Mouse (Mus musculus) ES-CJ7 (cell line): ENCODE data around the gene Egfem1.
A peak's percentile ranks its signal among the peaks of the same experiment; 100 is the strongest.

Experiments
- DNase-seq: peaks from one replicate; pipeline ENCODE4 v3.0.0; 2011; ENCODE audit warnings: low read depth, low spot score

Gene Egfem1

DNA sequence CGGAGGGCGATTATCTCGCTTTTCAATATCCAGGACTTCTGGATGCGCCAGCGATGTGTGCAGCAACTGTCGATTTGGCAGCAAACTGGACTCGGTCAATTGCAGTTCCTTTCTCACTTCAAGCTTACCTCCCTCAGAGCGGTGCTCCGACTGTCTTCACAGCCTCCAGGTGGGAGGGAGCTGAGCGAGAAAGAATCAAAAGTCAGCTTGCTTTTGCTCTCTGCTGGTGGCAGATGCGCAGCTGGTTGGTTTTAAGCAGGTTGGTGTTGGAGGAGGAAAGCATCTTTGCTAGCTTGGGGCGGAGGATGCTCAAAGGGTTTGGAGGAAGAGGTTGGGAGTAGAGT is at the start of gene Egfem1:
Egfem1 (plus strand) TSS at position 72 of the 344 bp plus-strand sequence.
- peak; percentile 20 for DNase-seq

GRCm38 (mm10) chr3:29033107-29033506 is 48.7 kb upstream of the Egfem1 start:
- no peak for DNase-seq

DNA sequence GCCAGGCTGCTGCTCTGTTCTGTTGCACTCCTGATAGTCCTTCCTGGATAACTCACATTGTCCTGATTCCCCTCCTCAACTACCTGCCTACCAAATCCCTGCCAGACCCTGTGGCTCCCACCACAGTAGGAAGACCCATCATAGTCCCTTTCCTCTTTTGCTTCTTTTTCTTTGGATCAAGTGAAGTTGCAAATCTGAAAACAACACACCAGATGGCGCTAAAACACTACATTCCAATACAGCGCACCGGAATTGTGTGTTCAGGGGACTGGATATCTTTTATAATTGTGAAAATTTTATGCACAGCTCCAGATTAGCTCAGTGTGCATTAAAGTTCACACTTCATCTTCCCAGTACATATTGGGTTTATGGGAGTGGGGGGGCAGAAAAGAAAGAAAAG is 45.7 kb upstream of the Egfem1 start:
- peak; percentile 44 for DNase-seq

- no peak for DNase-seq
Measured at GRCm38 (mm10) chr3:29036620-29037019, 45.2 kb upstream of the Egfem1 start.

GRCm38 (mm10) chr3:29040064-29040463 is 41.8 kb upstream of the Egfem1 start:
- DNase-seq, result no peak

DNA sequence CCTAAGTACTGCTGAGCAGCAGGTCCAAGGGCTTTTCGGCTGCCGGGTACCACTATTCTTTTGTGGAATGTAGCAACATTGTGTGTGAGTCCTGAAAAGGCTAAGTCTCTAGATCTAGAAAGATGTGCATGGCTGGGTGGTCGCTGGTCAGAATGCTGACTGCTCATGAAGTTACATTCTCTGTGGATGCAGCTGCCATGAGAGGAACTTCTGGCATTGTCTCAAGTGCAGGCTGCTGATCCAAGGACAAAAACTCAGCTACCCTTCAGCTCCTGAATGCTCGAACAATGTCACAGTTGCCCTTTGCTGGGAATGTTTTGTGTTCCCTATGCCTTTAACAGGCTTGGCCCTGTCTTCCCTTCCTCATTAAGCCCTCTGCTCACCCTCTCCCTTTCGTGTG is 35.5 kb upstream of the Egfem1 start:
- no peak for DNase-seq

DNA sequence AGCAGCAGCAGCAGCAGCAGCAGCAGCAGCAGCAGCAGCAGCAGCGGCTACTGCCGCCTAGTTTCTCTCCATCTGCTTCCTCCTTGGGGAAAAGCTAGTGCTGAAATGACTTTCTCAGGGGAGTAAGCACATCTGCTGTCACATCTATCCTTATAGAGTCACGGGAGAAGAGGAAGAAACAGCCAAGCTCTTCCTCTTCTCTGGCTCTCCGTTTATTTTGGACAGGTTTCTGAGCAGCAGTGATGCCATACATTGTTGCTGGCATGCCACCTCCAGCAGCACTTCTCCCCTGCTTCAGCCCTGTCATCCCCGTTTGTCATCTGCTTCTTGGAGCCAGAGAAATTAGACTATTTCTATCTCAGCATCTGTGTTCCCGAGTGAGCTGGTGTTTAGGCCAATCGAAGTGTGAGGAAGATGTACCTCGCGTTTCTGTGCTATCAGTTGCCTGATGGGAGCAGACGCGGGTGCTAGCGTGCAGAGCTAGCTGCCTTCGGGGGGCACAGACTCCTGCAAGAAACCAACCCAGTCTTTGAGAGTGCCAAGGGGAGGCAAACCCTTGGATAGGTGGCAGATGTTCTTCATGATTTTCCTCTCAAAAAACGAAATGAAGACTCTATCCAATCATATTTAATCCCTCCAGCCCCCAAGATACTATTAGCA is 34.4 kb upstream of the Egfem1 start:
- no peak for DNase-seq

GRCm38 (mm10) chr3:29063156-29063555 is 18.7 kb upstream of the Egfem1 start:
- DNase-seq, result no peak

DNA sequence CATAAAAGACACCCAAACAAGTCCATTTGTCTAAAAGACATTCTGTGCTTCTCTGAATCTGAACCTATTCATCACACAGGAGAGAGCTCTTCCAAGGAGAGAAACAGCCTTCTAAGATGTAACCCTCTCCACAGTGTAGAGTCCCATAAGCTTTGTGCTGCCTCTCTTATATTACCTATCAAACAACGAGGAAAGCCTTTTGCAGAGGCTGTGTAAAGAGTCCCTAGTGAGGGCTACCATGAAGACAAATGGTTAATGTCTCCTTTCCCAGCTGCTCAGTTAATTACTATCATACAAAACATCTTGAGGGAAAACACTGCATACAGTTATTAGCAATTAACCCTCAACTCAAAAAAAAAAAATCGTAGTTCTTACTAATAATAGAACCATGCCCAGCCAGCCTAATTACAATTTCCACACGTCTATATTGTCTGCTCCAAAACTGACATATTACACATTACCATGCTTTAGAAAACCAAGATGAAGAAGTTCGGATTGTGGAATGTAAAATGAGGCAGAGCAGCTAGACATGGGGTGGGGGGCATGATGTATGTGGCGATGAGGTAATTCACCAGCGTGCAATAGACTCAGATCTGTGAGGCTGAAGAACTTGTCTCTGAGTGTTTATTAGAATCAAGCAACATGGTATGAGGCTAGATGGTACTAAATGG is 13.3 kb upstream of the Egfem1 start:
- no peak for DNase-seq

GRCm38 (mm10) chr3:29071315-29071714 is 10.5 kb upstream of the Egfem1 start:
- no peak for DNase-seq

DNA sequence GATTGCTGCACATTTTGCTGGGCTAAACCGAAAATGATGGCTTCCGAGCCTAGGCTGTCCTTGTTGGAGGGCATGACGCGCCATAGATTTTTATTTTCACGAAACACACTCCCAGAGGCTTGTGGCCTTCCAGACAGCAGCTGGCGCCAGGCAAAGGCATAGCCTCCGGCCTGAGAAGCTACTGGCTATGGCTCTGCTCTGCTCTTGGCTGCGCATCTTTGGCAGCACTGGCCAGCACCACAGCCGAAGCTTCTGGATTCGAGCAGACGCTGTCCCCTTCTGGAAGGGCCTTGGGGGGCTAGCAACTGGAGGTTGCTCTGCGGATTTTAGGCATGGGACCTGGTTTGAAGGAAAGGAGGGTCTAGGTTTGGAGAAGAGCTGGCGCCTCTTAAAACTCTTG is 306 bp upstream of the Egfem1 start:
- no peak for DNase-seq

DNA sequence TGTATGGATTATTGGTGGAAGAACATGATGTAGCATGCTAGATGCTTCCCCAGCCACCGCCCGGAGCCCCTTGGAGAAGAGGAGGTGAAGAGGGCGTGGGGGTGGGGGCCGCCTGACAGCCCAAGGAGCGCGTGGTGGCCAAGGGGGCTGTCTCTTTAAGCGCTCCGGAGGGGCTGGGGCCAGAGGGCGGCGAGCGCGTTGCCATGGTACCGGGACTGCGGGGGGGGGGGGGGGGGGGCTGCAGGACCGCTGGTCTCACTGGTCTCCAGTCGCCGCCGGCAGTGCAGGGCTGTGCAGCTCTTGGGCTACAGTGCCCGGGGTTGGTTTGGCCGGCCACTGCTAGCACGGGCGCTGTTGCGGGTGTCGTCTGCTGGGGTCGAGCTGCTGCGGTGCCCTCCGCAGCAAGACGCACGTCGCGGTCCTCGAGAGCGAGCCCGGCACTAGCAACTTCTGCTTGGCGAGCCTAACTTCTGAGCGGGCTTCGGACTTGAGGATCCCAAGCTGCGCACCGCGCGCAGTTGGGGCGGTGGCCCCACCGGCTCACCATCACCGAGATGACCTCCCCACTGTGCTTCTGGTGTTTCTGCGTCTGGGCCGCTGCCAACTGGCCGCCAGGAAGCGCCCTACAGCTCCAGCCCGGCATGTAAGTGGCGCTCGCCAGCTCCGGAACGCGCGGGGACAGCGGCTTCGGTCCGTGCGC is 623 bp downstream of the Egfem1 start:
- peak; percentile 19 for DNase-seq

DNA sequence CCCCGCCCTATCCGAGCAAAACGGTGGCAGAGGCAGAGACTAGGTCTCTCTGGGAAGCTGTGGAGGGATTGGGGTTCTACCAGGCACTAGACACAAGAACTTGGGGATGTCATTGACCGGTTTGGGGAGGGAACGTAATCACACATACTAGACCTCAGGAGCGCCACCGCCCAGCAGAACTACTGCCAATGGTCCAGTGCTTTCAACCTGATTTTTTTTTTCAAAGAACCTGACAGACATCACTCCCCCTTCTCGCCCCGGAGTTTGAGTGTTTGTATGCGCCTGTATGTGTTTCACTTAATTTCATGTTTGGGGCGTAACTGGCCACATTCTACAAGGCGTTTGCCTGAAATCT is 1.1 kb downstream of the Egfem1 start:
- peak; percentile 4 for DNase-seq

- DNase-seq, result no peak
Measured at GRCm38 (mm10) chr3:29098467-29098866, 16.6 kb downstream of the Egfem1 start.

DNA sequence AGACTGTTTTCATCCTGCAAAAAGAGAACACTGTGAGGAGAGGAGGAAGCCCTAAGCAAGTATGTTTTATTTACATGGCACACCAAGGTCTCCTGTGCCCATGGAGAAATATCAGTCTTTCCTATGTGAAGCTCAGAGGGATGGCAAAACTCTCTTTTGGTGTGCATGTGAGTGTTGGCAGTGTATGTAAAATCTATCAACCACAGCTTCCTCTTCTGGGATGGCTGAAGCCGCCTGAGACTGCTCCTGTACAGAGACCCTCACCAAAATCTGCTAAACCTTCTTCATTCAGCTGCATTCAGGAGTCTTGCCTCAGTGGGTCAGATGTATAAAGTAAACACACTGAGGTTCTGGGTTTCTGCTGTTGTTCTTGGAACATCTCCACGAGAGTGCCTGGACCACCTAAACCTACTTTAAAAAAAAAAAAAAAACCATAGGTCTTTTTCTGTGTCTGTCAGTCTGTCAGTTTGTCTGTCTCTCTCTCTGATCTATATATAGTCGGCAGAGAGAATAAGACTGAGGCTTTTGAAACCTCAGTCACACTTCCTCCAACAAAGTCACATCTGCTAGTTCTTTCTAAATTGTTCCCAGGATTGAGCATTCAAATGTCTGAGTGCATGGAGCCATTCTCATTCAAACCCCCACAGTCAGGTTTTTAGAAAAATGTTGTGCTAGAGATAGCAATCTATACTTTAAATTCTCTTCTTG is 24.3 kb downstream of the Egfem1 start:
- no peak for DNase-seq

DNA sequence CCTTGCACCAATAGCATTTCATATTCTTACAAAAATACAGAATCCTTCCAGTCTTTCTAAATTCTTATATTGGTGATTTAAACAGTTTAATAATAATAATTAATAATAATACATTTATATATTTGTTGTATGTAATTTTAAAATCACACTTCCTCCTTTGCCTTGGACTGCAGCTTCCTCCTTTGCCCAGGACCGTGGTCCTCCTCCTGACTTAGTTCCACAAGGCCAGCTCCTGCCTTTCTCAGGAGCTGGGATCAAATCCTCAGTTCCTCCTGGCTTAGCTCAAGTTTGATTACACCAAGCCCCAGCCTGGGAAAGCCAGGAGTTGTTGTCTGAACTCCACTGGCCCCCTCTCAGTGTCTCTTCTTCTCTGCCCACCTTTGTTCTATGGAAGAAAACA is 25.3 kb downstream of the Egfem1 start:
- no peak for DNase-seq

DNA sequence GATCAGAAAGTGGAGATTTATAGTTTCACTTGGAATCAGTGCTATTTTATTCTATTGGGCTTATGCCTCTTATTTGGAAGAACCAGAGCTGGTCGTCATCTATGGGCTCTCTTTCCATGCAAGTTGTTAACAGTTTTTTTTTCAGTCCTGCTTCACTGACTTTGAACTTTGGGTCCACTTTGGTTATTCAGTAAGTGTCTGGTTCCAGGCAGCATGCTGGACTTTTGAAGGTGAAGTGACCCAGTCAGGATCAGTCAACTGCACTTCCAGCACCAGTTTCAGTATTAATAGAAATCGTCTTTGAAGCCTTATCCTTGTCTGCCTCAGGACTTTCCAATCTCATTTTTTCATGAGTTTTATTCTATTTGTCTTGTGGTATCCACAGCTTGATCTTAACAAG is 28.5 kb downstream of the Egfem1 start:
- no peak for DNase-seq

DNA sequence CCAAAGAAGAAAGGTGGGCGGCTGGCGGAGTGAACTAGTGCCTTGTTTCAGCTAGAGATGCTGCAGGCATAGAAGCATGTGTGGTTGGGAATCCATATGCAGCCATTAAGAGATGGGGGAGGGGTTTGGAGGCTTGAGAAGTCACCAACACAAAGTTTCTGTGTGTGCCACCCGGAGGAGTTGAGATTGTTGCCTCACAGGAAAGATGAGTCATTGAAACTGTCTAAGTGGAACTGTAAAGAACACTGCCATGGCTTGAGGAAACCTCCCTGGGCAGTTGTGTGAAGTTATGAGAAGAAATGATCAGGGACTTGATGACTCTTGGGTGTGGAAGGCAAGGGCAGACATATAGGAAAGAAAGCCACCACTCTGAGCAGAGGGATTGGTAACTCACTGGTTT is 32.7 kb downstream of the Egfem1 start:
- DNase-seq, result no peak

DNA sequence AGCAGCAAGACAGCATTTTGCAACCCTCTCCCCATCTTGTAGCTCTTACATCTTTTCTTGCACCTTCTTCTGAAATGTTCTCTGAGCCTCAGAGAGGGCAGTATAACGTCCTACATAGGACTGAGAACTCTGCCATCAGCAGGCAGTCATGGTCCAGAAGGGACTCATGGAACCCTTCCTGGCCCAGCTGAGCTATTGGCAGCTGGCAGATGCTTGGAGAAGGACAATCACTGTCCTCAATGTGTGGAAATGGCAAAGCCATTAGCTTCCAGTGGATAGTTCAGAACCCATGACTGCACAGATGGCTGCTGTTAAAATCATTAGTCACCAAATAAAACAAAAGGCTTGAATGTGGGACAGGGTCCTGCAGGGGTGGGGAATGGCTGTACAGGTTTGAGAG is 35.6 kb downstream of the Egfem1 start:
- DNase-seq, result no peak

DNA sequence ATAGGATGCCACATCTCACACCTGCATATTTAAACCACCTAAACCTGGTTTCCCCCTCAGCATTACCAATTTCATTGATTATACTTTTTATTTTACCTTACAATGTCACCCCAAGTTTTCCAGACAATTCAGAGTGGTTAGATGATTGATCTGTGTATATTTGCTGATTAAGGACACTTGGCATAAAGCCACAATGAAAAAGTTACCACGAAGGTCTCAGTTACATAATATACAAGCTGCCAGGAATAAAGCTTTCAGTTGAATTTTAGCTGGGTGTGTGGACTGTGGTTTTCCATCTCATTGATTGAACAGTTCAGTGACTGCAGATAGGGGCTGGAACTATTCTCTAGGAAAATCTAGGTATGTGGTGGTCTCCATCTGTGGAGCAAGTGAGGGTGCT is 40.7 kb downstream of the Egfem1 start:
- no peak for DNase-seq

DNA sequence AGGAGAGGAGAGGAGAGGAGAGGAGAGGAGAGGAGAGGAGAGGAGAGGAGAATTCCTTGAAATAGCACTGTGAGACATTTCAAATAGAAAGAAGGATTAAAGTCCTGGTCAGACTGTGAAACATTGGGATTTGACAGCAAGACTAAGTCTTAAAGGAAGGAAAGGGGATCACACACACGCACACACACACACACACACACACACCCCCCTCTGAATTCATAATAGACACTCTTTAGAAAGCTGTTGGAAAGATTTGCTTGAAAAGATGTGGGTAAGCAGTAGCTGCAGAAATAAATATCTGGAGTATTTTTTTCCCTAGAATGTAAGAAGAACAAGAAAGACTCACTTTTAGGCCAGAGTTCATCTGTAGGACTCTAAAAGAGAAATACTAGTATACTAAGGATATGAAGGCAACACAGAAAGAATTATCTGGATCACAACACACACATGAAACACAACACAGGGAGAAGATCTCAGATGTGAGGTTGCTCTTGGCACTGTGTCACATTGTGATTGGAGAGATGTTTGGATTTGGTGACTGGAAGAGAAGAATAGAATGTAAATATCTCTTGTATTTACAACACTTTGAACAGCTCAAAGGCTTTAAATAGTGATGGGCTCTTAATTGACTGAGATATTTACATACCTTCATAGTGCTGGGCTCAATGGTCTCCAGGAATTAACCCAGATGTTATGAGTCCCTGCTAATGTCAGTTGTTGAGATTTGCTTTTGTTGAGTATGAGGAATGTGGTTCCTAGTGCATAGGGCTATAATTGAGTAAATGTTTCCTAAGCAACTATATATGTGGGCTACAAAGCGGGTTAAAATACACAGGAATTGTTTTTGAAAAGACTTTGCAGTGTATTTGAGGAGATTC is 50.5 kb downstream of the Egfem1 start:
- DNase-seq, result no peak

- no peak for DNase-seq
Measured at GRCm38 (mm10) chr3:29134509-29134908, 52.7 kb downstream of the Egfem1 start.
